Mouse (Mus musculus) MEL (cell line): ENCODE results near the gene Ston1.

ENCODE experiments used
- CTCF ChIP-seq, 3 experiments: IDR thresholded peaks in 2 of 3; conservative IDR thresholded peaks in 1 of 3; 2 replicates each; pipeline ENCODE4 v1.5.1; 2011 to 2012; ENCODE audit warnings: low read length in 3 of 3, low read depth in 2 of 3, mild to moderate bottlenecking in 2 of 3, improper control_type of control experiment in 1 of 3, inconsistent platforms in 1 of 3, mixed read lengths in 1 of 3, moderate library complexity in 1 of 3; ENCODE audit not compliant: control insufficient read depth in 1 of 3, insufficient read depth in 1 of 3, poor library complexity in 1 of 3, severe bottlenecking in 1 of 3
- MAX ChIP-seq: IDR thresholded peaks from 2 replicates; pipeline ENCODE4 v1.6.1; 2011; ENCODE audit warnings: low read length, improper control_type of control experiment
- POLR2A ChIP-seq, 2 experiments: IDR thresholded peaks; 2 replicates each; pipeline ENCODE4 v1.6.1; 2011 to 2012; ENCODE audit warnings: low read length in 2 of 2, mild to moderate bottlenecking in 2 of 2, control low read depth in 1 of 2, improper control_type of control experiment in 1 of 2, low read depth in 1 of 2, moderate library complexity in 1 of 2; ENCODE audit not compliant: control insufficient read depth in 1 of 2, insufficient read depth in 1 of 2, poor library complexity in 1 of 2

GRCm38 (mm10) chr17:88669921-88670320 lies 72.4 kb downstream of the Ston1 start:
- TF ChIP-seq MAX = no peak
- no peak for TF ChIP-seq CTCF (IDR thresholded peaks at IDR 0.05 in 2 of 3, conservative IDR thresholded peaks at IDR 0.05 in 1 of 3; ENCODE audit: control insufficient read depth in 1 of 3, insufficient read depth in 1 of 3, low read depth in 2 of 3, low read length in 3 of 3, poor library complexity in 1 of 3, severe bottlenecking in 1 of 3)
- no peak for TF ChIP-seq POLR2A (IDR thresholded peaks at IDR 0.05; ENCODE audit: control insufficient read depth in 1 of 2, insufficient read depth in 1 of 2, low read depth in 1 of 2, low read length in 2 of 2, poor library complexity in 1 of 2)
